Mouse (Mus musculus) neural tube, embryonic 12.5 days (tissue): Measurements from ENCODE around the gene Lama4. TPM values are rescaled to one million over a fixed set of nuclear protein-coding genes. Genes with fewer than 3 reads are reported as not detected.

Source experiments
- ATAC-seq: fragments of 200-750 bp; cut with Nextera tagmentation; 2 replicates; pipeline ENCODE4 v1.8.0; 2017; ENCODE audit warnings: low read depth, mild to moderate bottlenecking, moderate TSS enrichment, moderate library complexity; ENCODE audit not compliant: low FRiP score
- H3K27ac ChIP-seq: fragments of 300-500 bp; sonication (generic); 2 replicates; pipeline ENCODE4 v1.5.1; 2016
- H3K27me3 ChIP-seq: fragments of 300-500 bp; sonication (generic); replicated peaks from 2 replicates; pipeline ENCODE4 v1.6.1; 2016; ENCODE audit warnings: mild to moderate bottlenecking
- H3K36me3 ChIP-seq: fragments of 300-500 bp; sonication (generic); 2 replicates; pipeline ENCODE4 v1.6.1; 2016; ENCODE audit warnings: mild to moderate bottlenecking
- H3K4me1 ChIP-seq: fragments of 300-500 bp; sonication (generic); 2 replicates; pipeline ENCODE4 v1.6.1; 2016
- H3K4me2 ChIP-seq: fragments of 300-500 bp; sonication (generic); replicated peaks from 2 replicates; pipeline ENCODE4 v1.6.1; 2016; ENCODE audit warnings: mild to moderate bottlenecking
- H3K4me3 ChIP-seq: fragments of 300-500 bp; sonication (generic); 2 replicates; pipeline ENCODE4 v1.5.1; 2016
- H3K9ac ChIP-seq: fragments of 300-500 bp; sonication (generic); 2 replicates; pipeline ENCODE4 v1.6.1; 2016; ENCODE audit warnings: mild to moderate bottlenecking
- H3K9me3 ChIP-seq: fragments of 300-500 bp; sonication (generic); 2 replicates; pipeline ENCODE4 v1.6.1; 2016; ENCODE audit warnings: mild to moderate bottlenecking
- WGBS: fragments of 180-500 bp; shearing (Covaris S2); methylation state at CpG from one replicate; pipeline ENCODE4 v1.1.7; 2016; 5-methylcytosine and 5-hydroxymethylcytosine counted together
- polyA plus RNA-seq: library from polyadenylated mRNA; unstranded; fragments of >200 nt; fragmentation: Nextera tagmentation; extraction: Ambion mirVana; gene quantifications from 2 replicates; pipeline ENCODE4 v1.2.1, GENCODE M21; 2016

The Lama4 gene
- polyA plus RNA-seq, 1 experiment from 2014 or later = 40.7 TPM

GRCm38 (mm10) chr10:39002521-39002920 is 37.2 kb downstream of the Lama4 start:
- ATAC-seq = no peak
- Histone ChIP-seq H3K27me3 (no peaks in the 10 kb centered on the region), H3K36me3 (no peaks in the 10 kb centered on the region), H3K4me3 (no peak overlapping the region), H3K9me3 (no peaks in the 10 kb centered on the region), H3K4me1 (no peaks in the 10 kb centered on the region), H3K27ac (no peak overlapping the region), H3K4me2 (no peak overlapping the region), H3K9ac (no peak overlapping the region)
- 90% methylated on average over 2 of the region's 2 CpGs for WGBS

- H3K27ac ChIP-seq = no peak overlapping the region
- H3K36me3 ChIP-seq = no peaks in the 10 kb centered on the region
- H3K9ac ChIP-seq = no peak overlapping the region
- H3K4me2 ChIP-seq = no peak overlapping the region
- H3K27me3 ChIP-seq = no peaks in the 10 kb centered on the region
- no peak overlapping the region for H3K4me3 ChIP-seq
- H3K4me1 ChIP-seq = no peaks in the 10 kb centered on the region
- no peaks in the 10 kb centered on the region for H3K9me3 ChIP-seq
- ATAC-seq = no peak
Measured at GRCm38 (mm10) chr10:39003520-39003919, 38.2 kb downstream of the Lama4 start.

GRCm38 (mm10) chr10:39005494-39005893 is 40.2 kb downstream of the Lama4 start:
- Histone ChIP-seq H3K4me2 (no peak overlapping the region), H3K27ac (no peak overlapping the region), H3K9ac (no peak overlapping the region), H3K4me1 (no peaks in the 10 kb centered on the region), H3K9me3 (no peaks in the 10 kb centered on the region), H3K4me3 (no peak overlapping the region), H3K36me3 (no peaks in the 10 kb centered on the region), H3K27me3 (no peaks in the 10 kb centered on the region)
- whole genome bisulfite sequencing = 88% methylated on average over 8 of the region's 8 CpGs
- ATAC-seq = no peak

- 71% methylated on average over 4 of the region's 4 CpGs for WGBS
Measured at GRCm38 (mm10) chr10:39006433-39007105, 41.3 kb downstream of the Lama4 start.

GRCm38 (mm10) chr10:39014836-39015235 is 49.5 kb downstream of the Lama4 start:
- WGBS = 79% methylated on average over 2 of the region's 2 CpGs
- H3K4me2 ChIP-seq = no peak overlapping the region
- H3K27me3 ChIP-seq = no peaks in the 10 kb centered on the region
- ATAC-seq = no peak
- H3K4me3 ChIP-seq = no peak overlapping the region
- H3K9me3 ChIP-seq = no peaks in the 10 kb centered on the region
- H3K27ac ChIP-seq = no peak overlapping the region
- no peaks in the 10 kb centered on the region for H3K36me3 ChIP-seq
- H3K4me1 ChIP-seq = no peaks in the 10 kb centered on the region
- no peak overlapping the region for H3K9ac ChIP-seq

More at GRCm38 (mm10) chr10:39006433-39007105, 41.3 kb downstream of the Lama4 start:
- H3K4me3 ChIP-seq = no peak overlapping the region
- ATAC-seq = no peak
- H3K27me3 ChIP-seq = no peaks in the 10 kb centered on the region
- no peaks in the 10 kb centered on the region for H3K9me3 ChIP-seq
- no peak overlapping the region for H3K4me2 ChIP-seq
- H3K9ac ChIP-seq = no peak overlapping the region
- no peaks in the 10 kb centered on the region for H3K36me3 ChIP-seq
- H3K4me1 ChIP-seq = no peaks in the 10 kb centered on the region
- no peak overlapping the region for H3K27ac ChIP-seq

- Histone ChIP-seq H3K4me1 (no peaks in the 10 kb centered on the region), H3K9me3 (no peaks in the 10 kb centered on the region), H3K9ac (no peak overlapping the region), H3K4me2 (no peak overlapping the region), H3K27ac (no peak overlapping the region), H3K36me3 (no peaks in the 10 kb centered on the region), H3K4me3 (no peak overlapping the region), H3K27me3 (no peaks in the 10 kb centered on the region)
- 75% methylated on average over 4 of the region's 4 CpGs for WGBS
- ATAC-seq = no peak
Measured at GRCm38 (mm10) chr10:39017986-39018385, 52.7 kb downstream of the Lama4 start.

GRCm38 (mm10) chr10:39018635-39019034 is 53.3 kb downstream of the Lama4 start:
- WGBS = 93% methylated on average over 1 of the region's 1 CpGs
- Histone ChIP-seq H3K9ac (no peak overlapping the region), H3K27ac (no peak overlapping the region), H3K27me3 (no peaks in the 10 kb centered on the region), H3K9me3 (no peaks in the 10 kb centered on the region), H3K4me1 (no peaks in the 10 kb centered on the region), H3K36me3 (no peaks in the 10 kb centered on the region), H3K4me3 (no peak overlapping the region), H3K4me2 (no peak overlapping the region)
- no peak for ATAC-seq

GRCm38 (mm10) chr10:39023618-39024256 is 58.4 kb downstream of the Lama4 start:
- no peak for ATAC-seq
- H3K36me3 ChIP-seq = no peaks in the 10 kb centered on the region
- H3K27ac ChIP-seq = no peak overlapping the region
- H3K4me2 ChIP-seq = no peak overlapping the region
- no peak overlapping the region for H3K4me3 ChIP-seq
- no peaks in the 10 kb centered on the region for H3K9me3 ChIP-seq
- 82% methylated on average over 5 of the region's 5 CpGs for WGBS
- no peaks in the 10 kb centered on the region for H3K27me3 ChIP-seq
- H3K4me1 ChIP-seq = no peaks in the 10 kb centered on the region
- H3K9ac ChIP-seq = no peak overlapping the region

- Histone ChIP-seq H3K4me2 (no peak overlapping the region), H3K9ac (no peak overlapping the region), H3K27ac (no peak overlapping the region), H3K9me3 (no peaks in the 10 kb centered on the region), H3K4me3 (no peak overlapping the region), H3K36me3 (no peaks in the 10 kb centered on the region), H3K4me1 (no peaks in the 10 kb centered on the region), H3K27me3 (no peaks in the 10 kb centered on the region)
- 88% methylated on average over 8 of the region's 8 CpGs for WGBS
- no peak for ATAC-seq
Measured at GRCm38 (mm10) chr10:39026529-39026928, 61.2 kb downstream of the Lama4 start.

GRCm38 (mm10) chr10:39027058-39027457 is 61.7 kb downstream of the Lama4 start:
- Histone ChIP-seq H3K4me1 (no peaks in the 10 kb centered on the region), H3K9ac (no peak overlapping the region), H3K27me3 (no peaks in the 10 kb centered on the region), H3K4me2 (no peak overlapping the region), H3K27ac (no peak overlapping the region), H3K9me3 (no peaks in the 10 kb centered on the region), H3K4me3 (no peak overlapping the region), H3K36me3 (no peaks in the 10 kb centered on the region)
- ATAC-seq = no peak
- WGBS = 77% methylated on average over 5 of the region's 5 CpGs

- Histone ChIP-seq H3K4me1 (no peaks in the 10 kb centered on the region), H3K9me3 (no peaks in the 10 kb centered on the region), H3K4me3 (no peak overlapping the region), H3K36me3 (no peaks in the 10 kb centered on the region), H3K27me3 (no peaks in the 10 kb centered on the region), H3K9ac (no peak overlapping the region), H3K4me2 (no peak overlapping the region), H3K27ac (no peak overlapping the region)
- ATAC-seq = no peak
- WGBS = 76% methylated on average over 5 of the region's 5 CpGs
Measured at GRCm38 (mm10) chr10:39028403-39028802, 63.1 kb downstream of the Lama4 start.

- Histone ChIP-seq H3K9me3 (no peaks in the 10 kb centered on the region), H3K9ac (no peak overlapping the region), H3K4me1 (no peaks in the 10 kb centered on the region), H3K4me2 (no peak overlapping the region), H3K36me3 (no peaks in the 10 kb centered on the region), H3K27ac (no peak overlapping the region), H3K27me3 (no peaks in the 10 kb centered on the region), H3K4me3 (no peak overlapping the region)
- ATAC-seq = no peak
- 81% methylated on average over 6 of the region's 6 CpGs for WGBS
Measured at GRCm38 (mm10) chr10:39029297-39030147, 64.2 kb downstream of the Lama4 start.
